Mouse (Mus musculus): ENCODE measurements around the gene Spen.

Gene Spen

DNA sequence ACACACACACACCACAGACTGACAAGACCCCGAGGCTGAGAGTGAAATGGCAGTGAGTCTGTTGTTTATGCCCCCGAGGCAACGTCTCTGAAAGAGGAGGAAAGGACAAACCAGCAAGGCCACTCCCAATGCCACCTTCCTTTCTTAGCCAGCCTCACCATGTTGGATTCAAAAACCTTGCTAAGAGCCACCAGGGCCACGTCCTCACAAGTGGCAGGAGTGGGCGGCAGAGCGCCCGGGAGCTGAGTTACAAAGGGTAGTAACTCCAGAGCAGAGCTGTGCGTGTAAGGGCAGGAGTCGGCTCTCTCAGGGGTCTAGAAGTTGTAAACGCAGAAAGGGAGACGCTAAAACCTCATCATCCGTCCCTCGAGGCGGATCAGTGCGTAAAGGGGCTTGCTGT is 7.4 kb downstream of the Spen start:
- in situ Hi-C loops (cut with MboI) = no loop called here

DNA sequence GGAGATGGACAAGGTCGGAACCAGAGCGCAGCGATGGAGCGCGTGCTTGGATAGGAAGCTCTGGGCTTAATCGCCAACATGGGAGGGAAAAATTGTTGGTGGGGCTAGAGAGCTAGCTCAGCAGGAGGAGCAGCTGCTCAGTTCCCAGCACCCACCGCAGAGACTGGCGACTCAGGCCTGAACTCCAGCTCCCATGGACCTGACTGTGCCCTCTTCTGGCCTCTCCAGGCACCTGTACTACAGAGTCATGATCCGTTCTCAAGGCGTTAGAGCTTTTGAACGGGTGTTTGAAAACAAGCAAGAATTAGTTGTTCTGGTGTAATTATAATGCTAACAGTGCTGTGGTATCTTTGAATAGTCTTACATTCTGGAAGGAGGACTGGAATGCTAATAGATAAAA is 9.5 kb downstream of the Spen start:
- in situ Hi-C loops (cut with MboI) = no loop called here

DNA sequence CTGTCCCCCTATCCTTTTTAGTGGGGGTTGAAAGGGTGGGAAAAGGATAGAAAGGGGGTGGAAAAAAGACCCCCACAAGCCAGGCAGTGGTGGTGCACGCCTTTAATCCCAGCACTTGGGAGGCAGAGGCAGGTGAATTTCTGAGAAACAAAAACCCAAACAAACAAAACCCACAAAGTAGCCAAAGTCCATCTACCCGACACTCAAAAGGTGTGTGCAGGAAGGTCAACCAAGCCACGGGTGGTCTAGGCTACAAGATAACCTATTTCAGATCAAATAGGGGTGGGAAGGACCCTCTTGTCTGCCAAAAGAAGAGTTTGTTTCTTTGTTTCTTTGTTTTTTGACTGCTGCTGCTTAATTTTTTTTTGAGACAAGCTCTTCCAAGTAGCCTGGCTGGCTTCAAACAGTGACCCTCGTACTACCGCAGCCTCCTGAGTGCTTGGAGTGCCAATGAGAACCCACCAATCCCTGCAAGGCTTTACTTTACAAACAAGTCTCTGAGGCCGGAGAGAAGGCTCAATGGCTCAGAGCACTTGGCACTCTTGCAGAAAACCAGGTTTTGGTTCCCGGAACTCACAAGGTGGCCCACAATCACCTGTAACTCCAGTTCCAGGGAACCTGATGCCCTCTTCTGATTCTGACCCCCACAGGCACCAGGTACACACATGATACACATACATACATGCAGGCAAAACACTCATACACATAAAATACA is 11.3 kb downstream of the Spen start:
- in situ Hi-C loops (cut with MboI) = no loop called here

DNA sequence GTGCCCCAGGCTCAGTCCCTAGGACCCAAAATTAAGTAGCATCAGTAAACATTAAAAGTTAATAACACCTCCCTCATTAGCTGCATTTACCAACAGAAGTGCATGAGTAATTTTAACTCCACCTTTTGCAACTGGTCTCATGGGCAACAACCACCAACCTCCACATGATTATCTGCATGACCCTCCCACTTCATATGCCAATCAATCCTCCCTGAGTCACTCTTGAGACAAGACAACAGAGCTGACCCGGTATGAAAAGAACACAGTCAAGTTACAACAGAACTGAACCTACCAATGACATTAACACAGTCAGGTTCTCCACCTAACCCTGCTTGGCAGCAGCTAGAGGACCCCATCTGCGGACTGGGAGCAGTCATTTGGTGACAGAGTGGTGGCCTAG is 12.5 kb downstream of the Spen start:
- in situ Hi-C loops (cut with MboI) = no loop called here

DNA sequence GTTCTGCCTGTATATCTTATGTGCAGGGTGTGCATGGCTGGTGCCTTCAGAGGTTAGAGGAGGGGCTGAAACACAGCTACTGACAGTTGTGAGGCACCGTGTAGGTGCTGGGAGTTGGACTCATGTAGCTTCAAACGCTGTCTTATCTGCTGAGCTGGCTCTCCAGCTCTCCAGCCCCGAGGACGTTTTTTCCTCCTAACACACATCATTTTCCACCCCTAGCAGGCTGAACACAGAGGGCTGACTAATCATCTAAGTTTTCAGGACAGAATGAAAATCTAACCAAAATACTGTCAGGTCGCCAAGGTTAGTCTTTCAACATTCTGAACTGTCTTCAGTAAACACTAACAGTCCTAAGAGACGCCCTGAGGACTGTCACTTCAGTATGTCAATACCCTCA is 13.7 kb downstream of the Spen start:
- in situ Hi-C loops (cut with MboI) = no loop called here

DNA sequence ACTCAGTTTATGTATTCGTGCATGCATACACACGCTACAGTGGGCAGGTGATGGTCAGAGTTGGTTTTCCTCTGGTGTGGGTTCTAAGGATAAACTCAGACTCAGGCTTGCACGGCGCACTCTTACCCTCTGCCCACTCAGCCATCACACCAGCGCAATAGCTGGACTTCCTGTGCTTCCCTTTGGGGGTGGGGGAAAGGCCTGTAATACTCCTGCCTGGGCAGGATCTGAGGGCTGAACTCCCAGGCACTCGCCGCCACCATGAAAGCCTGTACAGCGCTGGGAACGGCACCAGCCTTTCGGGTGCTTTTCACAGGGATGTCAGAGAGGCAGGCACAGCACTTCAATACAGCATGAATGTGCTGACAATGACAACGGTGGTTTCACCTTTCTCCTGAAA is 15.3 kb downstream of the Spen start:
- in situ Hi-C loops (cut with MboI) = no loop called here

DNA sequence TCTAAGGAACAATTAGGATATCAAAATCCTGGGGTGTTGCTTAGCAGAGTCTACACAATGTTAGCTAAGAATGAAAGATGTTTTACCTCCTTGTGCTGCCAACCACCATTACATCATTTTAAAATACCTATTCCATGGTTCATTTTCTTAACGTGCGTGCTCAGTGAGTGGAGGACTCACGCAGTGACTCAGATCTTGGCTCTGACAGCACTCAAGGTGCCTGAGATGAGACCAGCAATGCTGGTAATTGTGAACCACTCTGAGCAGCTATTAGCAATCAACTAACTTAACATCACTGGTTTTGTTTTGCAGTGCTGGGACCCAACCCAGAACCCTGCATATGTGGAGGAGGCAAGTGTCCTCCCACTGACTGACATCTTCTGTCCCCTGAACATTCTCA is 20.0 kb downstream of the Spen start:
- in situ Hi-C loops (cut with MboI) = no loop called here

DNA sequence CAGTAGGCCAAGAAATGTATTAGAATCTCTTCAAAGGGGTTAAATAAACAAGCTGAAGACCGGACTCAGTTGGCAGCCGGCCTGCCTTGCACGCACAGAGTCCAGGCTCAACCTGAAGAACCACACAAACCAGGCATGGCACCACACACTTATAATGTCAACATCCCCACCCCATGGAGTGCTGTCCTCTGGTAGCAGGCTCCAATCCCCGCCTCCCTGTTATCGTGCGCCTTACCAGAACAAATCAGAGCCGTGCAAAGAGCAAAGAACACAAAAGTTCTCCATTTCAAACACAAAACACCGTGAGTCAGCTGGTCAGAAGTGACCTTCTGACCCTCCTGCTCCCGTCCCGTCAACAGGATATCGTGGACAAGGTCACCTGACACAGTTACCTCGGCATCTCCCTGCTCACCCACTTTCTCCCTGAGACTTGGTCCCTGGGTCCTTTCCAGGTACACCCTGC is 24.2 kb downstream of the Spen start:
- in situ Hi-C loops (cut with MboI) = no loop called here

DNA sequence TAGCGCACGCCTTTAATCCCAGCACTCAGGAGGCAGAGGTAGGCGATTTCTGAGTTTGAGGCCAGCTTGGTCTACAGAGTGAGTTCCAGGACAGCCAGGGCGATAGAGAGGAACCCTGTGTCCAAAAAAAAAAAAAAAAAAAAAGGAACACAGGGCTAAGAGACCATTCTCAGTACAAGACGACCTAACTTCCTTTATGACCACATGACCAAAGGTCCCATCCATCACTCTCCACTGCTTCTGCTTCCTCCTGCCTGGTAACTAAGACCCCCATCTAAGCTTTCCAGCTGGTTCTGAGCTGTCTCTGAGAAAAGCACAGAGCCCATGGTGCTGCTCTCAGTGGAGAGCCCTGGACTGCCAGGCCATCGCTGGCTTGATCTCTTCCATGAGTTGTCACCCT is 26.3 kb downstream of the Spen start:
- in situ Hi-C loops (cut with MboI) = no loop called here

DNA sequence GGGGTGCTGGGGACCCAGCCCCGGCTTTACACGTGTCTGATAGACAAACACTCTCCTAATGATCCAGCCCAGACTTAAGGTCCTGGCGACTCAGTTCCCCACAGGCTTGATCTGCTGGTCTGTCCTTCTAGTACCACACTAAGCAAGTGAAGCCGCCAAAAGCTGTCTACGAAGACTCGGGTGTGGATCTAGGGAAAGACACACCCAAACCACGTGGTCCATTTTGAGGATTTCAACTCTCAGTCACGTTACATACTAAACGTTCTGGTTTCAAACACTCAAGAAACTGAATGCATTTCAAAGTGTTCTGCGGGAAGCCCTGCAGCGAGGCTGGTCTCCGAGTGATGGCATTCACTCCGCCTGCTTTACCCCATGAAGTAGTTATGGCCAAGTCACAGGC is 27.9 kb downstream of the Spen start:
- in situ Hi-C loops (cut with MboI) = no loop called here

DNA sequence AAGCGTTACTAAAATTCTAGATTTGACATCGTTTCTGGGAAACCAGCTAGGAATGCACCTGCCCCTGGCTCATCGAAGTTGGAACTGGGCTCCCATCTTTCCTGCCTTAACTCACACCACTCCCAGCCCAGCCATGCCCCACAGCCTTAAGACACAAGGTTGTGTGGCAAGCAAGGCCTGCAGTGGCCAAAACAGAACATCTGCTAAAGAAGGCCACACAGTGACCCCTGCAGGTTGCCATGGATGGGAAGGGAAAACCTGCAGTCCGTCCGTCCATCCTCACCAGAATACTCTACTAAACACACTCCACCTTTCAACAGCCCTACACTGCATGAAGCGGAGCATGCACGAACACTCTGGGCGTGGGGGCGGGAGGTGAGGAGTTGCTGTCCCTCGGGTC is 31.5 kb downstream of the Spen start:
- in situ Hi-C loops (cut with MboI) = no loop called here

DNA sequence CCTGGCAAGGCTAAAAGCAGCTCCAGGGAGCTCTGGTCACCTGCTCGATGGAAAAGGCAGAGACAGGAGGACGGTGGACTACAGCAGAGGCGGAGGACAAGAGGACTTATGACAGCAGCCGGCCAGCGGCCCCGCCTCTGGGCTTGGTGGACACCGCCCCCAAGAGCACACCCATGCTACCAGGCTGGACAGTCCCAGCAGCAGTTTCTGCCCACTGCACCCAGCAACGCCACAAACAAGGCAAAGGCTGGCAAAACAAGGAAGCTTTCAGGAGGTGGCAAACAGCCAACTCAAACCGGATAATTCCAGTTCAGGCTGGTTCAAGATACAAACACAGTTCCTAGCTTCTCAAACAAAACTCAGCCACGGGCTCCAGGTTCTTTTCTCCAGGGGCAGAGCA is 32.0 kb downstream of the Spen start:
- in situ Hi-C loops (cut with MboI) = no loop called here

DNA sequence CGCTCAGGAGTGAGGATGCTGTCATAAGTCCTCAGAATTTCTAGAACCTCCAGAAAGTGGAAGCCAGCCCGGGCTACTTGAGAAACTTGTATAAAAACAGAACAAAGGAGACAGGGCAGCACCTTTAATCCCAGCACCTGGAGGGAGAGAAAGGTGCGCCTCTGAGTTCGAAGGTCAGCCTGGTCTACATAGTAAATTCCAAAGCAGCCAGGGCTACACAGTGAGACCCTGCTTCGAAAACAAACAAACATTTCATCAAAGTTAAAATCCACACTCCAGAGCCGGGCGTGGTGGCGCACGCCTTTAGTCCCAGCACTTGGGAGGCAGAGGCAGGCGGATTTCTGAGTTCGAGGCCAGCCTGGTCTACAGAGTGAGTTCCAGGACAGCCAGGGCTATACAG is 32.6 kb downstream of the Spen start:
- in situ Hi-C loops (cut with MboI) = no loop called here

DNA sequence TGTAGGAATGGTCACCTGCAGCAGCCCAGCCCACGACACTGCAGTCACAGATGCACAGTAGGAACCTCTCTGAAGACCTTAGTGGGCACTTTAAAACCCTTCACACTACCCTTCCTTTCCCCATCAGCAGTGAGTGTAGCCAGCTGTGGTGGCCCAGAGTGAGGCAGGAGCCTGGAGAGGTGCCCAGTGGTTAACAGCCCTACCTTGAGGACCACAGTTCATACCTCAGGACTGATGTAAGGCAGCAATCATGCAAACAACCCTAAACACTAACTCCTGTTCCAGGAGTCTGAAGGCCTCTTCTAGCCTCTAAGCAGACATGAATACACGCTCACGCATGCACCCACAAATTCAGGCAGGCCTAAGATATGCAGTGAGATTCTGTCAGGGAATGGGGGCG is 33.9 kb downstream of the Spen start:
- in situ Hi-C loops (cut with MboI) = no loop called here

DNA sequence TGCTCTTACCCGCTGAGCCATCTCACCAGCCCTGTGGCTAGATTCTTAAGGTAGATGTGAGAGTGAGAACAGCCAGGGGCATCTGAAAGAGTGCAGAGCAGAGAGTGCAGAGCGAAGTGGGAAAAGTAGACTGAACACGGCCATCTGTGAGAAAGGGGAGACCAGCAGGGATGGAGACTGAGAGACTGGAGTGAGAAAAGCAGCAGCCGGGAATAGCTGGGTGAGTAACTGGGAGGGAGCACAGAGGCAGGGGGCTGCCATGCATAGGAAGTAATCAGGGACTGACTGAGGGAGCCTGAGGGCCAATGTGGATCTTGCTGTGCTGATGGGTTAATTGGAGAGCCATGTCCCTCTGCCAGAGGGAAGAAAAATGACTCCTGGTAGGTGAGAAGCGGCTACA is 35.7 kb downstream of the Spen start:
- in situ Hi-C loops (cut with MboI) = no loop called here

DNA sequence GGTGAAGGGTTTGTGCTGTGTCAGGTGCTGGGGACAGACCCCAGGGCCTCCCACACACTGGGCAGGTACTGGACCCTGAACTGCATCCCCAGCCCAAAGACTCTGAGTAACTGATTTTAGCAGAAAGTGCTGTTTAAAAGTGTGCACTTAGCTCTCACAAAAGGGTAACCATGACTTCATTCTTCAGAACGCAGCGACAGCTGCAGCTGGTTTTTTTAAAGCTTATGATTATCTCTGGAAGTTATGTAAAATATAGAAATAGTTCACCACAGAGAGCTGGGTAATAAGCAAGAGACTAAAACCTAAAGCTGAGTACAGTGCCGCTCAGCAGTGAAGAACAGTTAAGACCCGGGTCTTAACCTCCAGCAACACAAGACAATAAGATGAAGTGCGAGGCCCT is 37.3 kb downstream of the Spen start:
- in situ Hi-C loops (cut with MboI) = no loop called here

DNA sequence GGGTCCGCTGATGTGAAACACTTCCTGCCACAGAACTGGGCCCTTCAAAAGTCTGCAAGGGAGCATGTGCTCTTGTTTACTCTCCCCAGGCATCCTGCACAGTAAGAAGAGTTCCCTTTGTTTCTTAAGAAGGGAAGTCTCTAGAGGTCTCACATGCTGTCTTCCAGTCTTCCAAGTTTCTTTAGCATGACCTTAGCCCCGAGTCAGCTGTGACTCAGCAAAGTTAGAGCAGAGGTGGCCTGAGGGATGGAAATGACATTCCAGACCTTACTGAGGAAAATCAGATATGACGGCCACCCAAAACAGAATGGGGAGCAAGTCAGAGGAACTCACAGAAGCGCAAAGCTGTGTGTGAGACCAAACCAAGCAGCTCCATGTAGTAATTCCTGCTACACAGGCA is 37.8 kb downstream of the Spen start:
- in situ Hi-C loops (cut with MboI) = no loop called here

DNA sequence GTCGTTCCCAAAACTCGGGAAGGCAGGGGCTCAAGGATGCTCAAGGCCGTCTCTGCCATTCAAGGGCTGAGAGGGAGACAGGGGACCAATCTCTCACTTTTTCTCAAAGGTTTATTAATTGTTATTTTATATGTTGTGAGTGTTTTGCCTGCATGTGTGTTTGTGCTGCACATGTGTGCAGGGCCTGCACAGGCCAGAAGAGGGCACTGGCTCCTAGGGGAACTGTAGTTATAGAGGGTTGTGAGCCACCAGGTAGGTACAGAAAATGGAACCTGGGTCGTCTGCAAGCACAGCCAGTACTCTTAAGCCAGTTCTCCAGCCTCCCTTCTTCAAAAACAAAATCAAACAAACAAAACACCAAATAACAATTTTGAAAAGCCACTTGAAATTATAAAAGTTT is 49.7 kb downstream of the Spen start:
- in situ Hi-C loops (cut with MboI) = no loop called here

DNA sequence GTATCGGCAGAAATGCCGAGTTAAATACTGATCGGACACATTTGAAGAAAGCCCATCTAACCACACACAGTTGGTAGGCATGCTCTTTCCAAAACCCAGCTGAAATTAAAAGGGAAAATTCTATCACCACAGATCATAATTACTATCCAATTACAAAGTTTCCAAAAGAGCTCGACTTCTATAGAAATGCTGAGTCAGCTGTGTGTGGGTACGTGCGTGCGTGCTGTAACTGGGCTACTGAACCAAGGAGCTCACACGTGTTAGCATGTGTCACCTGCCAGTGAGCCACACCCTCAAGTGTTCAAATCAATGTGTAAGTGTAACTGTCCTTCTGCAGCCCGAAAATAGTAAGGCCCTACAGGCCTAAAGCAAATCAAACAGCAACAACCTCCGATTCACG is 50.8 kb downstream of the Spen start:
- in situ Hi-C loops (cut with MboI) = no loop called here

DNA sequence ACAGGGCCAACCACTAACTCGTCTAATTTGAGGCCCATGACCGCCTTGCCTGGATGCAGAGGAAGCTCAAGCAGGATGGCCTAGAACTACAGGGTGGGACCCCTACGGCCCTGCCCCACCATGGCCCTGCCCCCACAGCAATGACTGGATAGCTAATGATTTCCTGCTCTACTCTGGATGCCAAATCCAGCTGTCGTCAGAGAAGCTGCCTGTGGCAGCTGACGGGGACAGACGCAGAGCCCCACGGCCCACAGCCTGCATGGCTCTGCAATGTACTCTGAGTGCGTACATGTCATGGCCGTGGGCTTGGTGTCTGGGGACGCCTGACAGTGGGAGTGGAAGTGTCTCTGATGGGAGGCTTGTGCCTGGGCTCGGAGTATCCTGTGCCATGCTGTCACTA is 54.3 kb downstream of the Spen start:
- in situ Hi-C loops (cut with MboI) = no loop called here

DNA sequence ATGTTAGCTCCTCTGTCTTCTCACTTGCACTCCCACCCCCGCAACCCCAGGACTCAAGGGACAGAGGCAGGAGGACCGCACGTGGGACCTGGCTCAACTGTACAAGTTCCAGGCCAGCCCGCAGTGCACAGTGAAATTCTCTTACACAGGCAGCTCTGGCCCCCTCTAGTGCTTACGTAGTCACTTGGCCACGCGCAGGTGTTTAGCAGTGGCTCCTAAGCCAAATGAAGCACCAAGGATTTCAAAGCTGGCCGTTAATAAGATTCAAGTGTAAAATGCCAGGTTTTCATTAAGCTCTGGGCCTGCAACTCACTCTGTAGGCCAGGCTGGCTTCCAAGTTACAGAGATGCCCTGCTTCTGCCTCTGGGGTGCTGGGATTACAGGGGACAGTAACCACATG is 59.0 kb downstream of the Spen start:
- in situ Hi-C loops (cut with MboI) = no loop called here

DNA sequence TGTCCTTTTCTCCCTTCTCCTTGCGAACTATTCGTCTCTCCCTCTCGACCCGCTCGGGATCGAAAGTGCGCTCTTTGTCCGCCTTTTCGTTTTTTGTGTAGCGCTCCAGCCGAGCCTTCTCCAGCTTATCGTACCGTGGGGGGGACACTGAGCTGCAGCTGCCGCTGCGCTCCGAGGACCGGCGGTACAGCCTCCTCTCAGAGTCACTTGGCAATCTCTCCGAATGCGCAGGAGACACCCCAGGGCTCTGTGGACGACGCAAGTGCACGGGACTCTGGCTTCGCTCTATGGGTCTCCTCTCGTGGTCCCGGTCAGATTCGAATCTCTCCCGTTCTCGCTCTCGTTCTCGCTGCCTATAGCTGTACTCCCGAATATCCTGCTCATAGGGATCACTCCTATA is 59.6 kb downstream of the Spen start:
- in situ Hi-C loops (cut with MboI) = no loop called here

DNA sequence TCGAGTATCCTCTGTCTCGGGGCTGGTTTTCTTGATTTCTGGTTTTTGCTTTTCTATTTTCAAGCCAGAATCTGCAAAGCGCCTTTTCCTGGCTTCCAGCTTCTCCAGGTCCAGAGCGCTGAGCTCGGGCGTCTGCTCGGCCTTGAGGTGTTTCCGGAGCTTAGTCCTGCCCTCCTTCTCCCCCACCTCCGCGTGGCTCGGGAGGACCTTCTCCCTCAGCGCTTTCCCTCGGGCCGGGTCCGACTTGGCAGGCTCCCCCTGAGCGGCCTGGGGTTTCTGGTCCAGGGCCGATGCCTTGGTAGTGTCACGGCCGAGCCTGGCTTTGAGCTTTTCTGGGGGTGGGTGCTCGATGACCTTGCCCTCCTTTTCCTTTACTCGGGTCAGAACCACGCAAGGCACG is 60.2 kb downstream of the Spen start:
- in situ Hi-C loops (cut with MboI) = no loop called here

DNA sequence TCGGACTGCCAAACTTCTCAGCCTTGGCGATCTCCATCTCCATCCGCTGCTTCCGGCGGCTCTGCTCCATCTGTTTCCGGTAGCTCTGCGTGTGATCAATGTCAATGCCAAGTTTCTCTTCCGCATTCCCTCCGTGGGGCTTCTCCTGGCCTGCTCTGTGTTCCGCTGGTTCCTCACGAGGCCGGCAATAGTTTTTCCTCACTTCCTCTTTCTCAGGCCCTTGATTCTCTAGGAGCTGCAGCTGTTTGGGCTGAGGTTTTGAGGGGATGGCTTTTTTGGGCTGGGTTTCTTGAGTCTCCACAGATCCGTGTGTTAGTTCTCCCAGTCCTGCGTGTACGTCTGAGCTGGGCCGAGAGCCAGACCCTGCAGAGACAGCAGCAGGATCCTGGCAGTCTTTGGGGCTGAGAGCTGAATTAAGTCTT is 60.7 kb downstream of the Spen start:
- in situ Hi-C loops (cut with MboI) = no loop called here

DNA sequence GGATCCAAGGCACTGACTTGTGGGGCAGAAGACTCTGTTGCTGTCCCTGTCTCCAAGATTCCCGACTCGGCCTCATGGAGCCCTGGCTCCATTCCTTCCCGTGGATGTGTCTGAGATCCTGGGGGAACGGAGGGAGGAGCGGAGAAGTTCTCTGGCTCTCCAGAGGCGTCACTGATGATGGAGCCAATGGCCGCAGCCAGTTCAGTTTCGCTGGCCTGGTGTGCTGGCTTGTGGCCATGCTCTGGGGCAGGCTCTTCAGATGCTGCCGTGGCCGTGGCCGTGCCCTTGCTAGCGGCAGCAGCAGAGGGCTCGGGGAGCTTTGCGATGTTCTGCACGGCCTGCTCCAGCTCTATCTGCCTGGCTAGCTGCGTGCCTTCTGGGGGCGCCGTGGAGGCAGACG is 64.0 kb downstream of the Spen start:
- in situ Hi-C loops (cut with MboI) = no loop called here
